Mouse (Mus musculus) Muller cell, postnatal 12 days (primary cell): ENCODE data around the gene Mllt10.

Experiments used
- DNase-seq: peaks from one replicate; pipeline ENCODE4 v3.0.0-alpha.2; 2015; ENCODE audit errors: inconsistent ontology term

Mllt10 gene

GRCm38 (mm10) chr2:18051831-18052170, 3.2 kb upstream of the Mllt10 start:
- peak; percentile 6 for DNase-seq

GRCm38 (mm10) chr2:18052581-18052980, 2.5 kb upstream of the Mllt10 start:
- DNase-seq, result peak; percentile 5

- peak; percentile 9 for DNase-seq
Measured at GRCm38 (mm10) chr2:18053243-18053950, 1.6 kb upstream of the Mllt10 start.

GRCm38 (mm10) chr2:18053951-18054530, 996 bp upstream of the Mllt10 start:
- DNase-seq, result peak; percentile 81

GRCm38 (mm10) chr2:18055929-18056785, 1.1 kb downstream of the Mllt10 start:
- peak; percentile 97 for DNase-seq

- peak; percentile 100 for DNase-seq
Measured at GRCm38 (mm10) chr2:18056786-18057255, 1.8 kb downstream of the Mllt10 start.

GRCm38 (mm10) chr2:18057336-18058145, 2.5 kb downstream of the Mllt10 start:
- peak; percentile 68 for DNase-seq

GRCm38 (mm10) chr2:18058146-18058708, 3.2 kb downstream of the Mllt10 start:
- peak; percentile 50 for DNase-seq

- peak; percentile 81 for DNase-seq
Measured at GRCm38 (mm10) chr2:18059063-18059462, 4.0 kb downstream of the Mllt10 start.

GRCm38 (mm10) chr2:18059891-18060290, 4.9 kb downstream of the Mllt10 start:
- DNase-seq, result peak; percentile 51

- no peak for DNase-seq
Measured at GRCm38 (mm10) chr2:18060396-18060795, 5.4 kb downstream of the Mllt10 start.

GRCm38 (mm10) chr2:18063763-18064251, 8.8 kb downstream of the Mllt10 start:
- peak; percentile 83 for DNase-seq

- peak; percentile 98 for DNase-seq
Measured at GRCm38 (mm10) chr2:18064356-18064858, 9.4 kb downstream of the Mllt10 start.

- DNase-seq, result peak; percentile 77
Measured at GRCm38 (mm10) chr2:18064941-18065707, 10.1 kb downstream of the Mllt10 start.

GRCm38 (mm10) chr2:18065708-18066030, 10.6 kb downstream of the Mllt10 start:
- DNase-seq, result no peak

- DNase-seq, result no peak
Measured at GRCm38 (mm10) chr2:18066436-18066835, 11.4 kb downstream of the Mllt10 start.

GRCm38 (mm10) chr2:18068071-18068796, 13.2 kb downstream of the Mllt10 start:
- DNase-seq, result no peak

- DNase-seq, result no peak
Measured at GRCm38 (mm10) chr2:18071947-18072346, 16.9 kb downstream of the Mllt10 start.

- no peak for DNase-seq
Measured at GRCm38 (mm10) chr2:18080182-18080860, 25.3 kb downstream of the Mllt10 start.
